In the genomic region with DNA sequence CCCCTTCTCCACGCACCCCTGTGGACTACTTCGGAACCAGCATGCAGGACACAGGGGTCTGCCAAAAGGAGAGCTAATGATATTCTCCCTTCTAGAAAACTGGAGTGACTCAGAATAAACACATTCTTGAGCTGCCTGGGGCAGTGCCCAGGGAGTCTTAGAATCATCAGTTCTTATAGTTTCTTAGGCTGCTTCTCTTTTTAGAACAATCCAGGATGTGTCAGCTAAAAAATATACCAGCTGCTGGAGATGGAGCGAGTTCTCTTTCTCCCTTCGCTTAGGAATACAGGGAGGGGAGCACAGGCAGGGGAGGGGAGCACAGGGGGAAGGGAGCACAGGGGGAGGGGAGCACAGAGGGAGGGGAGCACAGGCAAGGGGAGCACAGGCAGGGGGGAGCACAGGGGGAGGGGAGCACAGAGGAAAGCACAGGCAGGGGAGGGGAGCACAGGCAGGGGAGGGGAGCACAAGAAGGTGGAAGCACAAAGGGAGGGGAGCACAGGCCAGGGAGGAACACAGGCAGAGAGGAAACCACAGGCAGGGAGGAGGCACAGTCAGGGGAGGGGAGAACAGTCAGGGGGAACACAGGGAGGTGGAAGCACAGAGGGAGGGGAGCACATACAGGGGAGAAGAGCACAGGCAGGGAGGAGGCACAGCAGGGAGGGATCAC, we compare ENCODE assay signal across 9 mouse cellular contexts. TPM values are rescaled to one million over a fixed set of nuclear protein-coding genes. Genes with fewer than 3 reads are reported as not detected.
DNase-seq lines count a peak whose midpoint lies in the region; ATAC-seq lines count a peak whose summit lies in the region.
"Had no signal": no experiment of that assay in that cellular context is flagged by ENCODE, and none has a peak within 500 bp of the region (broad histone marks: within the 10 kb centered on the region; RNA-seq: fewer than 3 reads in every experiment).

No protein-coding gene starts in this region.

- no peaks in the 10 kb centered on the region for H3K9me3 ChIP-seq in kidney, embryonic 15.5 days (replicated peaks)
- H3K9me3 ChIP-seq in lung, embryonic 16.5 days (ENCODE audit: control insufficient read depth, low read length) = no peaks in the 10 kb centered on the region

- peak overlapping the region; percentile 66 for H3K27ac ChIP-seq in kidney, embryonic 15.5 days
- peak overlapping the region; percentile 68 for H3K27ac ChIP-seq in lung, embryonic 16.5 days (ENCODE audit: low read length)

- no peak for DNase-seq in kidney, adult 18-20 months
- peak; percentile 91 for DNase-seq in brain, adult 2 months (ENCODE audit: low read depth, low spot score)
- DNase-seq in telencephalon, adult 2 months (ENCODE audit: low read depth, low spot score) = peak; percentile 92
- DNase-seq in adrenal gland, postnatal 4 days (ENCODE audit: low spot score in 2 of 2) = no peak
- DNase-seq in Muller cell, postnatal 12 days (ENCODE audit: inconsistent ontology term) = no peak

- ATAC-seq in kidney, embryonic 15.5 days (replicated peaks; ENCODE audit: low FRiP score) = peak; percentile 61
- ATAC-seq in hematopoietic stem cell, adult 5-6 weeks (replicated peaks in 1 of 2; ENCODE audit: insufficient read depth in 1 of 2, low FRiP score in 2 of 2, low TSS enrichment in 1 of 2, low read depth in 1 of 2, poor library complexity in 2 of 2, severe bottlenecking in 2 of 2) = peak; percentile 50 to 58; a peak in 3 of 4 replicates
- ATAC-seq in lung, embryonic 16.5 days (ENCODE audit: low read depth) = peak; percentile 80

- H3K4me3 ChIP-seq in kidney, embryonic 15.5 days (replicated peaks) = no peak overlapping the region
- H3K4me3 ChIP-seq in lung, embryonic 16.5 days (ENCODE audit: low read length) = no peak overlapping the region

- WGBS in kidney, embryonic 15.5 days = 40% methylated on average over 4 of the region's 4 CpGs
- 24% methylated on average over 4 of the region's 4 CpGs for WGBS in lung, embryonic 16.5 days

- H3K36me3 ChIP-seq in kidney, embryonic 15.5 days = no peaks in the 10 kb centered on the region
- no peaks in the 10 kb centered on the region for H3K36me3 ChIP-seq in lung, embryonic 16.5 days (ENCODE audit: control insufficient read depth, insufficient read depth, low read length)

- H3K9ac ChIP-seq in kidney, embryonic 15.5 days = no peak overlapping the region
- no peak overlapping the region for H3K9ac ChIP-seq in lung, embryonic 16.5 days (ENCODE audit: low read length)

- H3K4me2 ChIP-seq in kidney, embryonic 15.5 days = no peak overlapping the region
- H3K4me2 ChIP-seq in lung, embryonic 16.5 days (ENCODE audit: low read depth, low read length) = no peak overlapping the region

- H3K27me3 ChIP-seq in kidney, embryonic 15.5 days = no peaks in the 10 kb centered on the region
- no peaks in the 10 kb centered on the region for H3K27me3 ChIP-seq in lung, embryonic 16.5 days (ENCODE audit: control insufficient read depth, insufficient read depth, low read depth, low read length)

- H3K4me1 ChIP-seq in kidney, embryonic 15.5 days = peaks cover 14% of the 10 kb centered on the region; the same call in 1 of the 2 replicates
- H3K4me1 ChIP-seq in lung, embryonic 16.5 days (replicated peaks; ENCODE audit: control insufficient read depth, insufficient read depth, low read length) = peaks cover 3% of the 10 kb centered on the region; the same call in 1 of the 2 replicates

RNA-seq across cellular contexts. Expression of a gene that starts 12.0 kb away (rescaled TPM):
- 48.1 and 48.9 TPM in 2 replicates for polyA plus RNA-seq in kidney, embryonic 15.5 days (2015; fragmentation: Nextera tagmentation; extraction: Ambion mirVana)
- total RNA-seq in hematopoietic stem cell, adult 5-6 weeks (2017) = 207 and 246 TPM in 2 replicates
- 46.8 and 50.7 TPM in 2 replicates for polyA plus RNA-seq in lung, embryonic 16.5 days (2015; fragmentation: Nextera tagmentation; extraction: Ambion mirVana)
- total RNA-seq in adrenal gland, postnatal 4 days (2021) = 10 to 100 TPM; 78.2 to 91.7 TPM

RNA-seq across cellular contexts. Expression of a gene that starts 52.9 kb away (rescaled TPM):
- not detected in 2 replicates for polyA plus RNA-seq in kidney, embryonic 15.5 days (2015; fragmentation: Nextera tagmentation; extraction: Ambion mirVana)
- total RNA-seq in hematopoietic stem cell, adult 5-6 weeks (2017) = 18.4 TPM in 1 of 2 replicates, not detected in the other
- not detected in 2 replicates for polyA plus RNA-seq in lung, embryonic 16.5 days (2015; fragmentation: Nextera tagmentation; extraction: Ambion mirVana)
- total RNA-seq in adrenal gland, postnatal 4 days (2021) = not detected
- polyA plus RNA-seq: testis, adult 2 months had no signal

Comparison
In these comparisons a context has a peak if more than half of its experiments do, and no peak if none do; other contexts are left out.
1. DNase-seq: peak in brain, adult 2 months (single experiment) and telencephalon, adult 2 months (single experiment); none in kidney, adult 18-20 months (single experiment), adrenal gland, postnatal 4 days (0 of 2) and Muller cell, postnatal 12 days (single experiment).
2. Peak in every context shown above with its lines, with median percentiles within 50 percentile points of each other: ATAC-seq.